Mouse (Mus musculus): ENCODE measurements around the gene Gm5269.

The Gm5269 gene

GRCm38 (mm10) chr1:45882076-45882475, 8.0 kb downstream of the Gm5269 start:
- in situ Hi-C loops (cut with MboI, MseI), result no loop called here

- in situ Hi-C loops (cut with MboI, MseI), result no loop called here
These were observed 8.7 kb downstream of the Gm5269 start for GRCm38 (mm10) chr1:45881228-45881832.

- in situ Hi-C loops (cut with MboI, MseI), result no loop called here
These were observed 12.6 kb downstream of the Gm5269 start for GRCm38 (mm10) chr1:45877463-45877862.

- in situ Hi-C loops (cut with MboI, MseI), result no loop called here
These were observed 13.4 kb downstream of the Gm5269 start for GRCm38 (mm10) chr1:45876450-45877198.

- in situ Hi-C loops (cut with MboI, MseI), result no loop called here
These were observed 14.4 kb downstream of the Gm5269 start for GRCm38 (mm10) chr1:45875640-45876039.

GRCm38 (mm10) chr1:45873250-45873649, 16.8 kb downstream of the Gm5269 start:
- in situ Hi-C loops (cut with MboI, MseI), result no loop called here

GRCm38 (mm10) chr1:45868479-45869137, 21.5 kb downstream of the Gm5269 start:
- in situ Hi-C loops (cut with MboI, MseI), result no loop called here

GRCm38 (mm10) chr1:45868050-45868449, 22.0 kb downstream of the Gm5269 start:
- in situ Hi-C loops (cut with MboI, MseI), result no loop called here

GRCm38 (mm10) chr1:45866288-45867018, 23.6 kb downstream of the Gm5269 start:
- in situ Hi-C loops (cut with MboI, MseI), result no loop called here

GRCm38 (mm10) chr1:45865727-45866126, 24.3 kb downstream of the Gm5269 start:
- in situ Hi-C loops (cut with MboI, MseI), result no loop called here

GRCm38 (mm10) chr1:45865316-45865715, 24.8 kb downstream of the Gm5269 start:
- in situ Hi-C loops (cut with MboI, MseI), result no loop called here

- in situ Hi-C loops (cut with MboI, MseI), result no loop called here
These were observed 25.5 kb downstream of the Gm5269 start for GRCm38 (mm10) chr1:45864564-45865014.

- in situ Hi-C loops (cut with MboI, MseI), result no loop called here
These were observed 26.4 kb downstream of the Gm5269 start for GRCm38 (mm10) chr1:45863641-45864040.

- in situ Hi-C loops (cut with MboI, MseI), result no loop called here
These were observed 28.9 kb downstream of the Gm5269 start for GRCm38 (mm10) chr1:45861162-45861561.

GRCm38 (mm10) chr1:45860349-45860748, 29.7 kb downstream of the Gm5269 start:
- in situ Hi-C loops (cut with MboI, MseI), result no loop called here

- in situ Hi-C loops (cut with MboI, MseI), result no loop called here
These were observed 32.0 kb downstream of the Gm5269 start for GRCm38 (mm10) chr1:45858038-45858437.

- in situ Hi-C loops (cut with MboI, MseI), result loop anchor here (25.0 kb wide), 2 partner anchors 567 to 967 kb away; no protein-coding TSS in a partner anchor
These were observed 44.6 kb downstream of the Gm5269 start for GRCm38 (mm10) chr1:45845466-45845865.

All from T-helper 17 cell (primary cell).